Mouse (Mus musculus) heart, adult 2 months (tissue): Measurements from ENCODE around the gene Gm49387. TPM values are rescaled to one million over a fixed set of nuclear protein-coding genes. Genes with fewer than 3 reads are reported as not detected.

Experiments
- DNase-seq, 2 experiments: peaks; one replicate each; pipeline ENCODE4 v3.0.0; 2021
- H3K27ac ChIP-seq: fragments of 200-600 bp; 2 replicates; pipeline ENCODE4 v1.8.1; 2022
- H3K27me3 ChIP-seq: fragments of 200-500 bp; 2 replicates; pipeline ENCODE4 v1.6.1; 2012; ENCODE audit warnings: mild to moderate bottlenecking, low read length, inconsistent platforms, mixed read lengths; ENCODE audit not compliant: control insufficient read depth, insufficient read depth
- H3K36me3 ChIP-seq: fragments of 200-500 bp; 2 replicates; pipeline ENCODE4 v1.6.1; 2012; ENCODE audit warnings: low read length, inconsistent platforms; ENCODE audit not compliant: control insufficient read depth, insufficient read depth
- H3K4me1 ChIP-seq: fragments of 200-500 bp; 2 replicates; pipeline ENCODE4 v1.6.1; 2011; ENCODE audit warnings: low read length; ENCODE audit not compliant: control insufficient read depth, insufficient read depth
- H3K4me3 ChIP-seq: fragments of 200-600 bp; 2 replicates; pipeline ENCODE4 v1.8.1; 2022
- H3K79me2 ChIP-seq: fragments of 200-500 bp; replicated peaks from 2 replicates; pipeline ENCODE4 v1.6.1; 2012; ENCODE audit warnings: mild to moderate bottlenecking, inconsistent platforms, low read length, moderate library complexity, mixed read lengths; ENCODE audit not compliant: control insufficient read depth, insufficient read depth
- H3K9ac ChIP-seq: fragments of 200-500 bp; 2 replicates; pipeline ENCODE4 v1.6.1; 2012; ENCODE audit warnings: low read depth, mild to moderate bottlenecking, control low read depth, inconsistent platforms, low read length, mixed read lengths
- CTCF ChIP-seq: fragments of 200-600 bp; IDR thresholded peaks from 2 replicates; pipeline ENCODE4 v1.8.1; 2022; ENCODE audit warnings: antibody characterized with exemption, mild to moderate bottlenecking, moderate library complexity
- EP300 ChIP-seq: fragments of 200-500 bp; IDR thresholded peaks from 2 replicates; pipeline ENCODE4 v1.6.1; 2011; ENCODE audit warnings: low read depth, low read length, control low read depth; ENCODE audit not compliant: insufficient read depth
- POLR2A ChIP-seq: fragments of 200-500 bp; IDR thresholded peaks from 2 replicates; pipeline ENCODE4 v1.6.1; 2011; ENCODE audit warnings: mild to moderate bottlenecking, low read depth, low read length, control low read depth; ENCODE audit not compliant: insufficient read depth
- WGBS: fragments of 180-500 bp; shearing (Covaris S2); methylation state at CpG from one replicate; pipeline ENCODE4 v1.1.7; 2018; 5-methylcytosine and 5-hydroxymethylcytosine counted together
- intact Hi-C: fragments of 180-260 bp; cut with DNase I; formaldehyde crosslinking; loops from one replicate; pipeline ENCODE4 v1.15.1; 2025
- polyA plus RNA-seq: library from polyadenylated mRNA; depleted of rRNA; stranded (reverse); fragments of >200 nt; gene quantifications from 2 replicates; pipeline ENCODE4 v1.2.3, GENCODE M21; 2012
- total RNA-seq, 2 experiments: library from RNA; stranded (reverse); gene quantifications; 2 replicates each; pipeline ENCODE4 v1.2.3; 2021

Gene Gm49387
- total and polyA plus RNA-seq, 3 experiments, result 0.66 to 2.4 (median 0.86) TPM

DNA sequence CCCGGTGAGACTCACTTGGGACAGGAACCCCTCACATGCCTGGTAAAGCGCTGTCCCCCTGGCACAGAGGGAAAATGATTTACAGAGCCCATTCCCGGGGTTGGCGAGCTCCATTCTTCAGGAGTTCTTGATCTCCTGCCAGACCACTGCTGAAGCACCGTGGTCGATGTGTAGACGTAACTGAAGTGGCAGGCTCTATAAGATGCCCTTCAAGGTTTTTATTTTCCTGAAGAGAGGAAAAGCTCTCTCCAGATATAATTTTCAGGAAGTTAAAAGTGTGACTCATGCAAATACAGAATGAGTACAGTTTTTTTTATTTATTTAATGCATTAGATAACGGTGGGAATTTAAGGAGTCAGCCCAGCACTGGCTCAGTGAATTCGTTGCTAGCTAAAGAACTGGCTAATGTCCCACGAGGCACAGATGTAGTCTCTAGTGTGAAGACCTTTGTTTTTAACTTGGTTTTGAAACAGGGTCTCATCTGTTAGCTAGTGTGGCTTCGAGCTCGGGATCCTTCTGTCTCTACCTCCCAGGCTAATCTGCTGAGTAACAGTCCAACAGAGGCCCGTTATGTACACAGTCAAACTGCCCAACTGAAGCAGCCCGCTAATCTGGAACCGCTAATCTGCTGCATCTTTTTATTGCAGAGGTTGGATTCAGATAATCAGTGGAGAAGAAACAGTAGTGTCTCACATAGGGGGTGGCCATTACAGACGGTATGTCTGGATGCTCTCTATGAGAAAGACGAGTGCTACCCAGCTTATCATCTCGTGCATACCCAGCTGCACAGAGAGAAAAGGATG, 23.6 kb upstream of the Gm49387 start:
- Histone ChIP-seq H3K9ac (no peak overlapping the region), H3K4me3 (no peak overlapping the region), H3K79me2 (no peaks in the 10 kb centered on the region), H3K36me3 (peaks cover 2% of the 10 kb centered on the region; the same call in 1 of the 2 replicates), H3K27me3 (no peaks in the 10 kb centered on the region), H3K27ac (peak overlapping the region; percentile 96), H3K4me1 (peaks cover 36% of the 10 kb centered on the region)
- DNase-seq, result no peak
- intact Hi-C loops, result loop anchor here (5.0 to 10.0 kb wide), 2 partner anchors 240 to 283 kb away; no protein-coding TSS in a partner anchor
- no peak for TF ChIP-seq EP300
- no peak for TF ChIP-seq CTCF
- no peak for TF ChIP-seq POLR2A
- 38% methylated on average over 18 of the region's 18 CpGs for WGBS

DNA sequence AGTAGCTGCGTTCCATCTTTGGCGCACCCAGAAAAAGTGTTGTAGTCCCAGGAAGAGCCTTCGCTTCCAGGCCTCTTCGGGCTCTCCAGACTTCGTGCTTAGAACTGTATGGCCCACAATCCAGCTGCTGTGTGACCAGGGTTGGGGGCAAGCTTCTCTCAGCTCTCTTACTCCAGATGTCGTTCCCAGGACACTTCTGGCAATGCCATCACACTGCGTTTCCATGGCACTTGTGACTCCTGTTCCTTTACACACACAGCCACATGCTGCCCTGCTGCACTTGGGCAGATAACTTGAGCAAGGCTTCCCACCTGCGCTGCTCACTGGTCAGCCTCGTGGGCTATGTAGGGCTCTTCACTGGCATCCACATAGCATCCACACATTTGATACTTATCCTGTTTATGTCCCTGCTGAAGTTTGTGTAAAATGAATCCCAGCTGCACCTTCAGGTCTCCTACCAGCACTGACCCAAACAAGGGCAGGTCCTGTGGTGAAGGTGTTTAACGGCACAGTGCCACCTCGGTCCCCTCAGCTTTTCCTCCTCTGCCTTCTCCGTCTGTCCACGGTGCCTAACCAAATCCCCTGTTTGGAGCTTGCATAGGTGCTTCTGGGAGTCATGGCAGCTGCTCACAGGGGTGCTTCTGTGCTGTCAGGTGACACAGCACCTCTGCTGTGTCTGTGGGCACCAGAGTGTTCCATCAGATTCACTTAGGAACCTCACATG, 22.9 kb upstream of the Gm49387 start:
- peak overlapping the region; percentile 96 for H3K27ac ChIP-seq
- intact Hi-C loops, result loop anchor here (5.0 to 10.0 kb wide), 2 partner anchors 241 to 284 kb away; no protein-coding TSS in a partner anchor
- peaks cover 2% of the 10 kb centered on the region; the same call in 1 of the 2 replicates for H3K36me3 ChIP-seq
- H3K4me3 ChIP-seq, result no peak overlapping the region
- 69% methylated on average over 13 of the region's 13 CpGs for WGBS
- H3K79me2 ChIP-seq, result no peaks in the 10 kb centered on the region
- DNase-seq, result peak in 1 of 2 experiments; percentile 38
- peaks cover 33% of the 10 kb centered on the region for H3K4me1 ChIP-seq
- H3K27me3 ChIP-seq, result no peaks in the 10 kb centered on the region
- no peak overlapping the region for H3K9ac ChIP-seq
- TF ChIP-seq POLR2A (no peak), EP300 (no peak), CTCF (no peak)

DNA sequence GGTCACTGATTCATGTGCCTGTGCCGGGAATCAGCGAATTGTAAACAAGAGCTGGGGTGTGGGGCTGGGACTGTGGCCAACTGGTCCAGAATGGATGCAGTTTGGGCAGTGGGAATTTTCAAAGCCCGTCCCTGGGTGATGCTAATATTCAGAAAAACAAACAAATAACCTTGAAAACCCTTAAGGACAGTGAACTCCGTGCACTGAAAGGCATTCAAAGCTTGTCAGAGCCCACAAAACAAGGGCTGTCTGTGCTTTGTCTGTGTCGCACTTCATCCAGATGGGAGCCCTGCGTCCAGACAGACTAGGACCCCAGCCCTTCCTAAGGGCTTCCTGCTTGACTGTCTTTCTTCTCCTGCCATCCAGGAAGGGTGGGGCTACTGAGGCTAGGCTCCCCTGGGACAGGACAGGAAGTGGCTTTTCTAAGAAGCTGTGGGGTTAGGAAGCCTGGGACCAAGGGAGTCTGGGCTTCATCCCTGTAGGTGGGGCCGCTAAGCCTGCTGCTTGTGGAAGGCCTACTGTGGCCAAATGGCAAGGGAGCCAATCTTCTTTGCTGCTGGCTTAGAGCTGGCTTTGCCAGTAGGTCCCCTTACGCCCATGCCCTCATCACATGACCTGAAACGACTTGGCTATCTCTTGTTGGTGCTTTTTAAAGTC, 22.0 kb upstream of the Gm49387 start:
- TF ChIP-seq POLR2A (peak; percentile 75), EP300 (peak; percentile 95), CTCF (0 out of 2 replicates have a peak, but pooled peaks have one; percentile 12)
- DNase-seq, result peak; percentile 84 to 90
- no peaks in the 10 kb centered on the region for H3K27me3 ChIP-seq
- 0 out of 2 replicates have a peak overlapping the region, but pooled peaks have one; percentile 47 for H3K9ac ChIP-seq
- peak overlapping the region; percentile 51 for H3K4me3 ChIP-seq
- H3K27ac ChIP-seq, result peak overlapping the region; percentile 96
- H3K79me2 ChIP-seq, result no peaks in the 10 kb centered on the region
- peaks cover 30% of the 10 kb centered on the region for H3K4me1 ChIP-seq
- intact Hi-C loops, result loop anchor here (5.0 to 10.0 kb wide), 2 partner anchors 242 to 285 kb away; no protein-coding TSS in a partner anchor
- WGBS, result 9% methylated on average over 9 of the region's 9 CpGs
- peaks cover 2% of the 10 kb centered on the region; the same call in 1 of the 2 replicates for H3K36me3 ChIP-seq

DNA sequence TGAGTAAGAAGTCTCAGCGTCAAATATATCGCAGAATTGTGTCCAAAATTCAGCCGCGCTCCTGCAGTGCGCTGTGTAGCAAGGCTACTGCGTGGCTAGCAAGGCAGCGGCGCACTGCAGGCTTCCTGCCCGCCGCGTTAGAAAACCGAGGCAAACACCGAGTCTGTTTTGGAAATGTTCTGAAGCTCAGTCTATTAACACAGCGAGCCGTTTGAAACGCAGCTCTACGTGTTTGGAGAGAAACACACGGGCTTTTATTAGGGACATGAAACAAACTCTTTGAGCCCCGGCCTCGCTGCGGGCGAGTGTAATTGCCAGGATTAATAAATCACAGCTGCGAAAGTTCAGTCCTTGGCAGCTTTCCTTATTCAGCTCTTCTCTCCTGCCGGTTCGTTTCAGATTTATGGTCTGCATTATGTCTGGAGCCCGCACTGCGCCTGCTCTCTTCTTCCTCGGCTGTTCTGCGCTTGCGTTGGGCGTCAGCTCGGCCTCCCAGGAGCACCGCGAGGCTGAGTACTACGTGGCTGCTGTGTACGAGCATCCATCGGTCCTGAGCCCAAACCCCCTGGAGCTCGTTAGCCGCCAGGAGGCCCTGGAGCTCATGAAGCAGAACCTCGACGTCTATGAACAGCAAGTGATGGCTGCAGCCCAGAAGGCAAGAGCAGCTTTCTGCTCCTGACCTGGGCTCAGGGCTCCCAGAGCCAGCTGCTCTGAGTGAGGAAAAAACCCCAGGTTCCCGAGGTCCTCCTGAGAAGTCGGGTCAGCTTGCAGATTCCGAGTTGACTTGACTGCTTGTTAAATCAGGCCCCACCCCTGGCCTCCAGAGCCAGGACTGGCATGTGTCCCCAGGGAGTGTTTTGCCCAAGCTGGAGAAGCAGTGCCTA, 21.2 kb upstream of the Gm49387 start:
- Histone ChIP-seq H3K4me1 (peaks cover 32% of the 10 kb centered on the region), H3K9ac (peak overlapping the region; percentile 47), H3K27me3 (no peaks in the 10 kb centered on the region), H3K79me2 (no peaks in the 10 kb centered on the region), H3K36me3 (peaks cover 2% of the 10 kb centered on the region; the same call in 1 of the 2 replicates), H3K4me3 (peak overlapping the region; percentile 51), H3K27ac (peak overlapping the region; percentile 96)
- 7% methylated on average over 44 of the region's 44 CpGs for WGBS
- peak; percentile 54 for TF ChIP-seq CTCF
- TF ChIP-seq POLR2A, result peak; percentile 80
- no peak for TF ChIP-seq EP300
- peak; percentile 90 for DNase-seq
- intact Hi-C loops, result loop anchor here (5.0 to 10.0 kb wide), 2 partner anchors 243 to 285 kb away; no protein-coding TSS in a partner anchor
